Comparison of ENCODE assay signal across 10 mouse cellular contexts in genomic region chrX:61722281-61723028, GRCm38 (mm10). TPM values are rescaled to one million over a fixed set of nuclear protein-coding genes. Genes with fewer than 3 reads are reported as not detected.
DNase-seq lines count a peak whose midpoint lies in the region; ATAC-seq lines count a peak whose summit lies in the region.
"Had no signal": no experiment of that assay in that cellular context is flagged by ENCODE, and none has a peak within 500 bp of the region (broad histone marks: within the 10 kb centered on the region; RNA-seq: fewer than 3 reads in every experiment).

No protein-coding gene starts in this region.

- WGBS in kidney, embryonic 14.5 days: 25% methylated on average over 12 of the region's 12 CpGs
- 36% methylated on average over 12 of the region's 12 CpGs for WGBS in embryonic facial prominence, embryonic 13.5 days
- 25% methylated on average over 12 of the region's 12 CpGs for WGBS in intestine, embryonic 15.5 days
- 30% methylated on average over 12 of the region's 12 CpGs for WGBS in midbrain, embryonic 11.5 days

- no peak for DNase-seq in kidney, adult 9 months
- peak; percentile 84 for DNase-seq in R1 (ENCODE audit: low read depth, low spot score)
- peak; percentile 84 for DNase-seq in midbrain, embryonic 11.5 days (ENCODE audit: low spot score, missing footprints)
- no peak for DNase-seq in gastrocnemius, postnatal 10 days
- no peak for DNase-seq in kidney, adult 11 months

- H3K27ac ChIP-seq in kidney, embryonic 14.5 days (ENCODE audit: low read depth, low read length): no peak overlapping the region
- H3K27ac ChIP-seq in embryonic facial prominence, embryonic 13.5 days: no peak overlapping the region
- no peak overlapping the region for H3K27ac ChIP-seq in intestine, embryonic 15.5 days
- H3K27ac ChIP-seq in midbrain, embryonic 11.5 days (ENCODE audit: low read depth, low read length): no peak overlapping the region
- H3K27ac ChIP-seq: heart, adult 2 months had no signal

- H3K9me3 ChIP-seq in kidney, embryonic 14.5 days (ENCODE audit: control insufficient read depth, low read length): no peaks in the 10 kb centered on the region
- H3K9me3 ChIP-seq in embryonic facial prominence, embryonic 13.5 days: no peaks in the 10 kb centered on the region
- H3K9me3 ChIP-seq in intestine, embryonic 15.5 days: no peaks in the 10 kb centered on the region
- H3K9me3 ChIP-seq in midbrain, embryonic 11.5 days (ENCODE audit: control insufficient read depth, low read length): no peaks in the 10 kb centered on the region

- H3K27me3 ChIP-seq in kidney, embryonic 14.5 days (ENCODE audit: control insufficient read depth, insufficient read depth, low read length): no peaks in the 10 kb centered on the region
- H3K27me3 ChIP-seq in embryonic facial prominence, embryonic 13.5 days: no peaks in the 10 kb centered on the region
- H3K27me3 ChIP-seq in intestine, embryonic 15.5 days (replicated peaks): no peaks in the 10 kb centered on the region
- no peaks in the 10 kb centered on the region for H3K27me3 ChIP-seq in midbrain, embryonic 11.5 days (ENCODE audit: control insufficient read depth, insufficient read depth, low read length)

- H3K4me1 ChIP-seq in kidney, embryonic 14.5 days (ENCODE audit: control insufficient read depth, insufficient read depth, low read length): no peaks in the 10 kb centered on the region
- H3K4me1 ChIP-seq in embryonic facial prominence, embryonic 13.5 days: no peaks in the 10 kb centered on the region
- H3K4me1 ChIP-seq in intestine, embryonic 15.5 days (replicated peaks): no peaks in the 10 kb centered on the region
- no peaks in the 10 kb centered on the region for H3K4me1 ChIP-seq in midbrain, embryonic 11.5 days (ENCODE audit: control insufficient read depth, insufficient read depth, low read length)

- H3K4me2 ChIP-seq in kidney, embryonic 14.5 days (replicated peaks; ENCODE audit: low read depth, low read length): peak overlapping the region; percentile 22; the same call in 1 of the 2 replicates
- peak overlapping the region; percentile 43 for H3K4me2 ChIP-seq in embryonic facial prominence, embryonic 13.5 days
- peak overlapping the region; percentile 50 for H3K4me2 ChIP-seq in intestine, embryonic 15.5 days (replicated peaks)
- H3K4me2 ChIP-seq in midbrain, embryonic 11.5 days: peak overlapping the region; percentile 24; the same call in 1 of the 2 replicates

- ATAC-seq in kidney, embryonic 14.5 days (ENCODE audit: low FRiP score, low TSS enrichment): peak; percentile 82; the same call in 1 of the 2 replicates
- no peak for ATAC-seq in embryonic facial prominence, embryonic 13.5 days (ENCODE audit: insufficient number of reproducible peaks, insufficient read depth, low FRiP score, low TSS enrichment, low read depth)
- ATAC-seq in intestine, embryonic 15.5 days: peak; percentile 76
- peak; percentile 83 for ATAC-seq in midbrain, embryonic 11.5 days (ENCODE audit: low FRiP score)

- H3K36me3 ChIP-seq in kidney, embryonic 14.5 days (ENCODE audit: control insufficient read depth, insufficient read depth, low read length): no peaks in the 10 kb centered on the region
- no peaks in the 10 kb centered on the region for H3K36me3 ChIP-seq in embryonic facial prominence, embryonic 13.5 days
- H3K36me3 ChIP-seq in intestine, embryonic 15.5 days: no peaks in the 10 kb centered on the region
- H3K36me3 ChIP-seq in midbrain, embryonic 11.5 days (ENCODE audit: control insufficient read depth, insufficient read depth, low read length): no peaks in the 10 kb centered on the region
- H3K36me3 ChIP-seq: G1E had no signal

- H3K4me3 ChIP-seq in kidney, embryonic 14.5 days (ENCODE audit: low read length): no peak overlapping the region
- no peak overlapping the region for H3K4me3 ChIP-seq in embryonic facial prominence, embryonic 13.5 days
- 0 out of 2 replicates have a peak overlapping the region, but pooled peaks have one; percentile 2 for H3K4me3 ChIP-seq in intestine, embryonic 15.5 days (replicated peaks)
- H3K4me3 ChIP-seq in midbrain, embryonic 11.5 days (ENCODE audit: low read depth, low read length): no peak overlapping the region
- H3K4me3 ChIP-seq: heart, adult 2 months had no signal

- H3K9ac ChIP-seq in kidney, embryonic 14.5 days (ENCODE audit: low read depth, low read length): no peak overlapping the region
- H3K9ac ChIP-seq in embryonic facial prominence, embryonic 13.5 days: no peak overlapping the region
- H3K9ac ChIP-seq in intestine, embryonic 15.5 days: no peak overlapping the region
- no peak overlapping the region for H3K9ac ChIP-seq in midbrain, embryonic 11.5 days (ENCODE audit: low read length)

RNA-seq across cellular contexts. Expression of gene Ldoc1, which starts 13.2 kb away (rescaled TPM):
- 1.7 and 2.2 TPM in 2 replicates for polyA plus RNA-seq in kidney, embryonic 14.5 days (2014; fragmentation: Nextera tagmentation; extraction: Ambion mirVana)
- polyA plus RNA-seq in embryonic facial prominence, embryonic 13.5 days (2015; fragmentation: Nextera tagmentation; extraction: Ambion mirVana): 0.79 and 1.1 TPM in 2 replicates
- 0.57 and 0.67 TPM in 2 replicates for polyA plus RNA-seq in intestine, embryonic 15.5 days (2015; fragmentation: Nextera tagmentation; extraction: Ambion mirVana)
- polyA plus RNA-seq in midbrain, embryonic 11.5 days (2014; fragmentation: Nextera tagmentation; extraction: Ambion mirVana): 0.81 and 0.97 TPM in 2 replicates
- not detected for total RNA-seq in gastrocnemius, postnatal 10 days (2021)
- total RNA-seq: G1E; heart, adult 2 months had no signal
- polyA plus RNA-seq: G1E; heart, adult 2 months had no signal

Comparison
In these comparisons a context has a peak if more than half of its experiments do, and no peak if none do; other contexts are left out.
1. DNase-seq: peak in R1 (single experiment) and midbrain, embryonic 11.5 days (single experiment); none in kidney, adult 9 months (single experiment), gastrocnemius, postnatal 10 days (single experiment) and kidney, adult 11 months (single experiment).
2. Peak in every context shown above with its lines, with median percentiles within 50 percentile points of each other: H3K4me2 ChIP-seq.